Mouse (Mus musculus): ENCODE measurements around the gene Cep112. TPM values are rescaled to one million over a fixed set of nuclear protein-coding genes. Genes with fewer than 3 reads are reported as not detected.

The Cep112 gene
- polyA plus RNA-seq, 1 experiment from 2014 or later: 28.7 TPM

DNA sequence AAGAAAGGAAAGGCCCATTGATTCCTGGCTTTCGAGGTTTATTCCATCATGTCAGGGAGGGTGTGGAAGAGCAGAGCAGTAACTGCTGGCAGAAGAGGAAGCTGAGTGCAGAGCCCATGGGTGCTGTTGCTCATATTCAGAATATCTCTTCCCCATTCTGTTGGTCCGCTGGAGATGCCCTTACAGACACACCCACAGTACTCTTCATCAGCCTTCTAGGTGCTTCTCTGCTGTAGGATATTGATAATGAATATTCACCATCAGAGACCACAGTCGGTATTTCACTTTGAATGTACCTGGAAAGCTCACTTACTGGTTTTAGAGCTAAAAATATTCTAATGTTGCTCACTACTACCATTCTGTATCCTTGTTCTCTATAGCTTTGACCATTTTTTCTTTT is 109.0 kb downstream of the Cep112 start:
- Histone ChIP-seq H3K4me3 (replicated peaks; ENCODE audit: low read depth, low read length) (no peak overlapping the region), H3K4me1 (ENCODE audit: control insufficient read depth, insufficient read depth, low read length) (no peaks in the 10 kb centered on the region), H3K27ac (replicated peaks; ENCODE audit: low read depth, low read length) (no peak overlapping the region), H3K9me3 (ENCODE audit: control insufficient read depth, low read length) (no peaks in the 10 kb centered on the region), H3K9ac (replicated peaks; ENCODE audit: low read length) (no peak overlapping the region), H3K4me2 (ENCODE audit: low read length) (no peak overlapping the region), H3K36me3 (ENCODE audit: control insufficient read depth, insufficient read depth, low read length) (no peaks in the 10 kb centered on the region), H3K27me3 (ENCODE audit: control insufficient read depth, insufficient read depth, low read length) (no peaks in the 10 kb centered on the region)
- no peak for ATAC-seq (ENCODE audit: low FRiP score, low TSS enrichment)
- 97% methylated on average over 3 of the region's 3 CpGs for WGBS
- no peak for DNase-seq

DNA sequence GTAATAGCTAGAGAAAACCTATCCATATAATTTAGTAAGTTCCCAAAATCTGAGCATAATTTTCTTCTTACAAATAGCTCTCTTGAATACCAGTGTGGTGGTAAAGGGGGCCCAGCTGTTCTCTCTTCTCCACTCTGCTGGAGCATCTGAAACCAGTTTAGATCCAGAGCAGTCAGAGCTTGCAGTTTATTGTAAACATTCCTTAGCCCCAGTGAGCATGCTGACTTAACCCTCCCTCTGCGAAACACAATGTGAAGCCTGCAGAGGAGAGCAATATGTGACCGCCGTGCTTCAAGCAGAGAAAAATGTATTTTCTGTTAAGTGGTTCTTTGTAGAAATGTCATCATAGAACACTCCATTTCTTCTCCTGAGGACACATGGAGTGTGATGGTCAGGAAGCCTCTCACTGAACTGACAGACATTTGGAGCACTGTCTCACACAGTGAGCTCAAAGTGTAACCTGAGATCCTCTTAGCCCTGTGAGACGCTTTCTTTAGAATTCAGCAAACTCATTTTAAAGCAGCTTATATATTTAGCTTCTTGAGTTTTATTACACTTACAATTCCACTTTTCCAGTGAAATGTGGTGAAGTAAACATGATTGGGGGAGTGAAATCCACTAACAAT is 128.1 kb downstream of the Cep112 start:
- WGBS: 13% methylated on average over 4 of the region's 4 CpGs
- Histone ChIP-seq H3K4me1 (ENCODE audit: control insufficient read depth, insufficient read depth, low read length) (no peaks in the 10 kb centered on the region), H3K36me3 (ENCODE audit: control insufficient read depth, insufficient read depth, low read length) (no peaks in the 10 kb centered on the region), H3K27me3 (ENCODE audit: control insufficient read depth, insufficient read depth, low read length) (no peaks in the 10 kb centered on the region), H3K9me3 (ENCODE audit: control insufficient read depth, low read length) (no peaks in the 10 kb centered on the region), H3K4me3 (replicated peaks; ENCODE audit: low read depth, low read length) (no peak overlapping the region), H3K9ac (replicated peaks; ENCODE audit: low read length) (no peak overlapping the region), H3K4me2 (ENCODE audit: low read length) (no peak overlapping the region), H3K27ac (replicated peaks; ENCODE audit: low read depth, low read length) (no peak overlapping the region)
- ATAC-seq (ENCODE audit: low FRiP score, low TSS enrichment) (no peak), DNase-seq (no peak)

DNA sequence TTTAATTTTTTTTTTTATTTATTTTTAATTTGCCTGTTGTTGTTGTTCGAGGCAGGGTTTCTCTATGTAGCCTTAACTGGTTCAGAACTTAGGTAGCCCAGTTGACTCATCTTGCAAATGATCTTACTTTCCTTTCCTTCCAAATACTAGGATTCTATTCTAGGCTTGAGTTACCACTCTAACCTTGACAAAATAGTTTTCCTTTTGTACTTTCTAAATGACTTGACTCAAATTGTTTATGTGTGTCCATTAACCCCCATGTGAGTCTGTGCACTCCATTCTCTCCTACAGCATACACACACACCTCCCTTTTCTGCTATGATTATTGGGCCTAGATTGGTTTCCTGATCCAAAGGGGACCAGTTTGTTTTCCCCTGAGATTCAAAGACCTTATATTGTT is 128.9 kb downstream of the Cep112 start:
- H3K36me3 ChIP-seq (ENCODE audit: control insufficient read depth, insufficient read depth, low read length): no peaks in the 10 kb centered on the region
- no peak for DNase-seq
- 89% methylated on average over 1 of the region's 1 CpGs for WGBS
- no peak overlapping the region for H3K4me2 ChIP-seq (ENCODE audit: low read length)
- H3K9ac ChIP-seq (replicated peaks; ENCODE audit: low read length): no peak overlapping the region
- no peaks in the 10 kb centered on the region for H3K27me3 ChIP-seq (ENCODE audit: control insufficient read depth, insufficient read depth, low read length)
- no peaks in the 10 kb centered on the region for H3K4me1 ChIP-seq (ENCODE audit: control insufficient read depth, insufficient read depth, low read length)
- H3K27ac ChIP-seq (replicated peaks; ENCODE audit: low read depth, low read length): no peak overlapping the region
- no peak for ATAC-seq (ENCODE audit: low FRiP score, low TSS enrichment)
- no peak overlapping the region for H3K4me3 ChIP-seq (replicated peaks; ENCODE audit: low read depth, low read length)
- H3K9me3 ChIP-seq (ENCODE audit: control insufficient read depth, low read length): no peaks in the 10 kb centered on the region

DNA sequence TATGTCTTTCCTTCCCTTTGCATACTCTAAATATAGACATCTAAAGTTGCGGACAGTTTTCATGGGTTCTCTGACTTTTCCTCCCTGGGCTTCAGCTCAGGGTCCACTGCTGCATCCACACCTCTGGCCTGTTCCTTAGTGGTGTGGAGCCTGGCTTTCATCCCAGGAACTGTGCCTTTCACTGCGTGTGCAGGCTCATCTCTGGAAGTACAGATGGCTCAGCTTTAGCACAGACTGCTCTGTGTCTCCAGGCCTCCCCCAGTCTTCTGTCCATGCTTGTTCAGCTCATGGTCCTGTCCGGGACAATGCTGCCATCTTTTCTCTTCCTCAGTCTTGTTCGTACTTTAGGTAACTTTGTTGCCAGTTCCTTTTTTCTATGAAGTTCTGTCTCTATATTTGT is 133.6 kb downstream of the Cep112 start:
- no peaks in the 10 kb centered on the region for H3K9me3 ChIP-seq (ENCODE audit: control insufficient read depth, low read length)
- H3K36me3 ChIP-seq (ENCODE audit: control insufficient read depth, insufficient read depth, low read length): no peaks in the 10 kb centered on the region
- no peaks in the 10 kb centered on the region for H3K27me3 ChIP-seq (ENCODE audit: control insufficient read depth, insufficient read depth, low read length)
- H3K9ac ChIP-seq (replicated peaks; ENCODE audit: low read length): no peak overlapping the region
- ATAC-seq (ENCODE audit: low FRiP score, low TSS enrichment) (no peak), DNase-seq (no peak)
- 77% methylated on average over 4 of the region's 4 CpGs for WGBS
- H3K4me2 ChIP-seq (ENCODE audit: low read length): no peak overlapping the region
- 0 out of 2 replicates have a peak, but pooled peaks cover 8% of the 10 kb centered on the region for H3K4me1 ChIP-seq (ENCODE audit: control insufficient read depth, insufficient read depth, low read length)
- no peak overlapping the region for H3K27ac ChIP-seq (replicated peaks; ENCODE audit: low read depth, low read length)
- no peak overlapping the region for H3K4me3 ChIP-seq (replicated peaks; ENCODE audit: low read depth, low read length)

DNA sequence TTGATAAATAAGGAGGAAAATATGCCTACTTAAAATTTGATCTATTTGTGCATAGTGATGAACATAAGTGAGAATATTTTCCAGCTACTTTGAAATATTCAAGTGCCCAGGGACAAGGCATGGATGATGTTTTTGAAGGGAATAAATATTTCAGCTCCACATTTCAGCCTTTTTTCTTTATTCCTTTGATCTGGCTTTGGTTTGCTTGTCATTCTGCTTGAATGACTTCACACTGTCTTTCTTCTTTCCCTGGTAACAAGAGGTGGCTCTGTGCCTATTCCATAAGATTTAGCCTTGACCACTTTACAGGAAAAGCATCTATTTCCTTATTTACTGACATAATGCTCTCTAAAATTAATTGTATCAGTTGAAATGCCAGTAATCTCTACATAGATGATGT is 134.5 kb downstream of the Cep112 start:
- DNase-seq (peak; percentile 50), ATAC-seq (ENCODE audit: low FRiP score, low TSS enrichment) (no peak)
- H3K9ac ChIP-seq (replicated peaks; ENCODE audit: low read length): no peak overlapping the region
- 0 out of 2 replicates have a peak, but pooled peaks cover 8% of the 10 kb centered on the region for H3K4me1 ChIP-seq (ENCODE audit: control insufficient read depth, insufficient read depth, low read length)
- H3K4me2 ChIP-seq (ENCODE audit: low read length): no peak overlapping the region
- no peaks in the 10 kb centered on the region for H3K36me3 ChIP-seq (ENCODE audit: control insufficient read depth, insufficient read depth, low read length)
- H3K27ac ChIP-seq (replicated peaks; ENCODE audit: low read depth, low read length): no peak overlapping the region
- no peak overlapping the region for H3K4me3 ChIP-seq (replicated peaks; ENCODE audit: low read depth, low read length)
- no peaks in the 10 kb centered on the region for H3K27me3 ChIP-seq (ENCODE audit: control insufficient read depth, insufficient read depth, low read length)
- no peaks in the 10 kb centered on the region for H3K9me3 ChIP-seq (ENCODE audit: control insufficient read depth, low read length)

DNA sequence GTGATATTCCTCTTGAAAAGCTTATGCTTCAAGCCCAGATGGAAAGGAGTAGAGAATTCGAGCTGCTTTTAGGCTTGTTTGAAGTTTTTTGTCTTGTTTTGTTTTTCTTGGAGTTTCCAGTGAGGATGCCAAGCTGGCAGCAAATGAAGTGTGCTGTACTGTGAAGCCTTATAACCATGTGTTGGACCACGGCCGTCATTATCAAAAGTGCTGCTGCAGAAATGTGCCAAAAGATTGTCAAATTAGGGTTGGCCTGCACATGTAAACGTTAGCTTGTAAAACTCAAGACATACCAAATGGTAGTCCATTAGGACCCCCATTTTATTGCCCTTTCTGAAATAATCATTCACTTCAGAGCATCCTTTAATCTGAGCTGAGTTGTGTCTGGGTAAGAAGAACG is 137.1 kb downstream of the Cep112 start:
- Histone ChIP-seq H3K27me3 (ENCODE audit: control insufficient read depth, insufficient read depth, low read length) (no peaks in the 10 kb centered on the region), H3K4me2 (ENCODE audit: low read length) (no peak overlapping the region), H3K4me3 (replicated peaks; ENCODE audit: low read depth, low read length) (no peak overlapping the region), H3K9me3 (ENCODE audit: control insufficient read depth, low read length) (no peaks in the 10 kb centered on the region), H3K27ac (replicated peaks; ENCODE audit: low read depth, low read length) (no peak overlapping the region), H3K4me1 (ENCODE audit: control insufficient read depth, insufficient read depth, low read length) (0 out of 2 replicates have a peak, but pooled peaks cover 8% of the 10 kb centered on the region), H3K36me3 (ENCODE audit: control insufficient read depth, insufficient read depth, low read length) (no peaks in the 10 kb centered on the region), H3K9ac (replicated peaks; ENCODE audit: low read length) (no peak overlapping the region)
- no peak for DNase-seq
- no peak for ATAC-seq (ENCODE audit: low FRiP score, low TSS enrichment)
- WGBS: 76% methylated on average over 5 of the region's 5 CpGs

DNA sequence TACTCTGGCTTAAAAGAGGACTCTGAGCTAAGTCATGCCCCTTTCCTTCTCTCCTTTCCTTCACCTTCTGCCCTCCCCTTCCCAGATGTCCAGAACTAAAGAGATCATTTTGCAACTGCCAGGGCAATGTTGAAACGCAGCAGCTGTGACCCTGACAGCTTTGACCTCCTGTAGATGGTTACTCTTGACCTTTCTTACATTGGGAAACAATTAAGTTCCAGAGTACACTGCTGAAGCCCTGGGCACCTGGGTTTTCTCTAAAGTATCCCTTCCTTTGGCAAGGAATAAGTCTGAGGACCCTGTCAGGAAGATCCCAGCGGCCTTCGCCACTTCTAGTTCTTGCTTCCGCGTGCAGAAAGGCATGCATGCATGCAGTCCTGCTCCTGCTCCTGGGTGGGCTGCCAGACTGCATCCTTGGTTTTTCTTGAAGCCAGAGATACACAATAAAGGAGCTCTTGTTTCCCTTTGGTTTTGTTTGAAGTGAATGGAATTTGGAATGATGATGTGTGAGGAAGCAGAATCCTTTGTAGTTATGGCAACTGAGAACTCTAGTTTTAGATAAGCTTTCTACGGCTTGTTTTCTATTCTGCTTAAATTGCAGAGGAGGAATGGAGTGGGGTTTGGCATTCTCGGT is 161.7 kb downstream of the Cep112 start:
- 31% methylated on average over 7 of the region's 7 CpGs for WGBS

DNA sequence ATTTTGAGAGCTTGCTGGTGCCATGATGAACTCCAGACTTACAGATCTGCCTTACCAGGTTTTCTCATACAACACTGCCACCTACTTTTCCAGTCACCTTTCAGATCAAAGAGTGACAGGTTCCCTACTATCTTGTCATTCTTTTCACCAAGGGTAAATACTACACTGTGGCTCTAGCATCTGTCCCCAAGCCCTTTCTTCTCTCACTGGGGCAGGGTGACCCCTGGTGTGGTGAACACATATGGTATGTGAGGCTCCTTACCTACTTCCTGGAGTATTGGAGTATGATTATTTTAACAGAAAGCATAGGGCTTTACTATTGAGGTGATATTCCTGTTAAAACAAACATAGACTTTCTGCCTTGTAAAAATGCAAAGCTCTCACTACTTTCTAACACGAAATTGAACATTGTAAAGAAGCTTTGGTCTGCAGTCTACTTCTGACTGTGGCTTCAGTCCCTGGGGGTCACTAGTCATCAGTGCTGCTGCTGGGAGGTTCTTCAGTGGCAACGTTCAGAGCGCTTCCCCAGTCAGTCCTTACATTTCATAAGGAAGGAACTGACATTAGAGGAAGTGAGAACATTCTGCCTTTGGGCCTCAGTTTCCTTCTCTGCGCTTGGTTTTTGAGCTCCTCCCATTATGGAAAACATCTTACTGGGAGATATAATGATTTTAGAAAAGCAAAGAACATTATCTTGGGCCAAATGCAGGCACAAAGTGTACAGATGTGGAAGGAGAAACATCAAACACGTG is 168.4 kb downstream of the Cep112 start:
- H3K27ac ChIP-seq (replicated peaks; ENCODE audit: low read depth, low read length): no peak overlapping the region
- H3K9me3 ChIP-seq (ENCODE audit: control insufficient read depth, low read length): no peaks in the 10 kb centered on the region
- no peak for DNase-seq
- H3K27me3 ChIP-seq (ENCODE audit: control insufficient read depth, insufficient read depth, low read length): no peaks in the 10 kb centered on the region
- no peak overlapping the region for H3K4me2 ChIP-seq (ENCODE audit: low read length)
- ATAC-seq (ENCODE audit: low FRiP score, low TSS enrichment): no peak
- H3K4me3 ChIP-seq (replicated peaks; ENCODE audit: low read depth, low read length): no peak overlapping the region
- no peaks in the 10 kb centered on the region for H3K4me1 ChIP-seq (ENCODE audit: control insufficient read depth, insufficient read depth, low read length)
- H3K36me3 ChIP-seq (ENCODE audit: control insufficient read depth, insufficient read depth, low read length): no peaks in the 10 kb centered on the region
- WGBS: 73% methylated on average over 5 of the region's 5 CpGs
- no peak overlapping the region for H3K9ac ChIP-seq (replicated peaks; ENCODE audit: low read length)

More for the DNA sequence above, 161.7 kb downstream of the Cep112 start:
- Histone ChIP-seq H3K9me3 (ENCODE audit: control insufficient read depth, low read length) (no peaks in the 10 kb centered on the region), H3K9ac (replicated peaks; ENCODE audit: low read length) (no peak overlapping the region), H3K27me3 (ENCODE audit: control insufficient read depth, insufficient read depth, low read length) (no peaks in the 10 kb centered on the region), H3K4me1 (ENCODE audit: control insufficient read depth, insufficient read depth, low read length) (no peaks in the 10 kb centered on the region), H3K27ac (replicated peaks; ENCODE audit: low read depth, low read length) (no peak overlapping the region), H3K36me3 (ENCODE audit: control insufficient read depth, insufficient read depth, low read length) (no peaks in the 10 kb centered on the region), H3K4me2 (ENCODE audit: low read length) (no peak overlapping the region), H3K4me3 (replicated peaks; ENCODE audit: low read depth, low read length) (no peak overlapping the region)
- DNase-seq (peak; percentile 31), ATAC-seq (ENCODE audit: low FRiP score, low TSS enrichment) (no peak)

All from midbrain, embryonic 14.5 days (tissue).